Mouse (Mus musculus): ENCODE measurements around the gene Dscam.

GRCm38 (mm10) chr16:96996854-96997253 is 173.7 kb downstream of the Dscam start:
- TF ChIP-seq POLR2A (IDR thresholded peaks at IDR 0.05; ENCODE audit: low read depth, low read length), result no peak
- no peak for TF ChIP-seq CTCF (IDR thresholded peaks at IDR 0.05; ENCODE audit: extremely low read depth, insufficient read depth, insufficient read length, insufficient replicate concordance)
